Mouse (Mus musculus): ENCODE data around the gene Cacna1c.
A peak's percentile ranks its signal among the peaks of the same experiment; 100 is the strongest.

The Cacna1c gene

GRCm38 (mm10) chr6:118997397-118997796, 198.8 kb downstream of the Cacna1c start:
- no peak for DNase-seq

GRCm38 (mm10) chr6:118994272-118995061, 201.8 kb downstream of the Cacna1c start:
- DNase-seq = no peak

GRCm38 (mm10) chr6:118992391-118992790, 203.8 kb downstream of the Cacna1c start:
- DNase-seq = peak; percentile 75

- DNase-seq = peak; percentile 14
Measured at GRCm38 (mm10) chr6:118989999-118990776, 206.0 kb downstream of the Cacna1c start.

- DNase-seq = peak; percentile 27
Measured at GRCm38 (mm10) chr6:118984181-118984901, 211.9 kb downstream of the Cacna1c start.

- no peak for DNase-seq
Measured at GRCm38 (mm10) chr6:118983471-118984040, 212.7 kb downstream of the Cacna1c start.

GRCm38 (mm10) chr6:118980265-118980664, 216.0 kb downstream of the Cacna1c start:
- no peak for DNase-seq

GRCm38 (mm10) chr6:118977443-118978271, 218.6 kb downstream of the Cacna1c start:
- no peak for DNase-seq

- DNase-seq = no peak
Measured at GRCm38 (mm10) chr6:118976617-118977016, 219.6 kb downstream of the Cacna1c start.

- DNase-seq = peak; percentile 16
Measured at GRCm38 (mm10) chr6:118971844-118972531, 224.2 kb downstream of the Cacna1c start.

GRCm38 (mm10) chr6:118968776-118969175, 227.4 kb downstream of the Cacna1c start:
- no peak for DNase-seq

- DNase-seq = no peak
Measured at GRCm38 (mm10) chr6:118966904-118967303, 229.3 kb downstream of the Cacna1c start.

GRCm38 (mm10) chr6:118965577-118965976, 230.6 kb downstream of the Cacna1c start:
- DNase-seq = no peak

- DNase-seq = no peak
Measured at GRCm38 (mm10) chr6:118963806-118964205, 232.4 kb downstream of the Cacna1c start.

GRCm38 (mm10) chr6:118963283-118963682, 232.9 kb downstream of the Cacna1c start:
- no peak for DNase-seq

GRCm38 (mm10) chr6:118958529-118958928, 237.7 kb downstream of the Cacna1c start:
- no peak for DNase-seq

GRCm38 (mm10) chr6:118956234-118956633, 240.0 kb downstream of the Cacna1c start:
- no peak for DNase-seq

GRCm38 (mm10) chr6:118955777-118956176, 240.4 kb downstream of the Cacna1c start:
- no peak for DNase-seq

- no peak for DNase-seq
Measured at GRCm38 (mm10) chr6:118954988-118955554, 241.1 kb downstream of the Cacna1c start.

GRCm38 (mm10) chr6:118952377-118952776, 243.8 kb downstream of the Cacna1c start:
- no peak for DNase-seq

GRCm38 (mm10) chr6:118950190-118950589, 246.0 kb downstream of the Cacna1c start:
- DNase-seq = no peak
